In the genomic region with DNA sequence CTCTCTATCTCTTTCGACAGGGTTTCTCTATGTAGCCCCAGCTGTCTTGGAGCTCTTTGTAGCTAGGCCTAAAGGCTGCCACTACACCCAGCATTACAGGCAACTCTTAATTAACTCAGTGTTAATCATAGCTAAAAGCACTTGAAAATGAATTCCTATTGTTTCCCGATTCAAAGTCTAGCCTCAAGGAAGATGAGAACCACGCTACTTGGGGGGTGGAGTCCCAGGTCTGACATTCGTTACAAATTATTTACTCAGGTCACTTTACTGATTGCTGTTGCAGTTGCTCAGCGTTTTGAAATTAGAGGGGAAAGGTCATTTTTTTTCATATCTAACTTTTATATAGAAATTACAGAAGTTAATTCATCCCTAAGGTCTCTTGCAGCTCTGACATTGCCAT, we compare ENCODE assay signal across 7 mouse cellular contexts. TPM values are rescaled to one million over a fixed set of nuclear protein-coding genes. Genes with fewer than 3 reads are reported as not detected.
A peak's percentile ranks its signal among the peaks of the same experiment; 100 is the strongest.
DNase-seq lines count a peak whose midpoint lies in the region; ATAC-seq and TF ChIP-seq lines count a peak whose summit lies in the region.

No protein-coding gene starts in this region.

- no peak for ATAC-seq in megakaryocyte, adult 5-6 weeks (ENCODE audit: poor library complexity, severe bottlenecking)
- ATAC-seq in forebrain, embryonic 14.5 days = no peak
- no peak for ATAC-seq in limb, embryonic 13.5 days (ENCODE audit: low FRiP score, low read depth)
- ATAC-seq in stomach, postnatal 0 days (ENCODE audit: low FRiP score, low TSS enrichment) = no peak

- 14% methylated on average over 5 of the region's 5 CpGs for WGBS in forebrain, embryonic 14.5 days
- WGBS in limb, embryonic 13.5 days = 30% methylated on average over 5 of the region's 5 CpGs
- 26% methylated on average over 5 of the region's 5 CpGs for WGBS in stomach, postnatal 0 days

- H3K9me3 ChIP-seq in megakaryocyte, embryonic 14.5 days = no peaks in the 10 kb centered on the region
- H3K9me3 ChIP-seq in forebrain, embryonic 14.5 days (replicated peaks; ENCODE audit: control insufficient read depth, low read length) = no peaks in the 10 kb centered on the region
- H3K9me3 ChIP-seq in limb, embryonic 13.5 days = no peaks in the 10 kb centered on the region
- no peaks in the 10 kb centered on the region for H3K9me3 ChIP-seq in stomach, postnatal 0 days (ENCODE audit: control insufficient read depth, low read length)

- H3K4me2 ChIP-seq in forebrain, embryonic 14.5 days (ENCODE audit: low read length) = peak overlapping the region; percentile 96
- peak overlapping the region; percentile 95 for H3K4me2 ChIP-seq in limb, embryonic 13.5 days (replicated peaks)
- H3K4me2 ChIP-seq in stomach, postnatal 0 days (replicated peaks; ENCODE audit: low read depth) = peak overlapping the region; percentile 95

- TF ChIP-seq CTCF in stomach, postnatal 0 days (IDR thresholded peaks at IDR 0.05; ENCODE audit: low read depth) = no peak

- H3K27ac ChIP-seq in forebrain, embryonic 14.5 days (ENCODE audit: low read depth, low read length) = no peak overlapping the region
- H3K27ac ChIP-seq in limb, embryonic 13.5 days = no peak overlapping the region
- H3K27ac ChIP-seq in stomach, postnatal 0 days (replicated peaks) = no peak overlapping the region

- TF ChIP-seq EP300 in stomach, postnatal 0 days (optimal IDR thresholded peaks at IDR 0.05) = no peak

- H3K4me1 ChIP-seq in megakaryocyte, embryonic 14.5 days = peaks cover 23% of the 10 kb centered on the region
- peaks cover 18% of the 10 kb centered on the region for H3K4me1 ChIP-seq in forebrain, embryonic 14.5 days (ENCODE audit: control insufficient read depth, insufficient read depth, low read length)
- peaks cover 29% of the 10 kb centered on the region for H3K4me1 ChIP-seq in limb, embryonic 13.5 days
- 0 out of 2 replicates have a peak, but pooled peaks cover 2% of the 10 kb centered on the region for H3K4me1 ChIP-seq in stomach, postnatal 0 days (replicated peaks; ENCODE audit: control insufficient read depth, insufficient read depth)

- no peaks in the 10 kb centered on the region for H3K27me3 ChIP-seq in megakaryocyte, embryonic 14.5 days (replicated peaks)
- H3K27me3 ChIP-seq in forebrain, embryonic 14.5 days (replicated peaks; ENCODE audit: control insufficient read depth, insufficient read depth, low read length) = no peaks in the 10 kb centered on the region
- no peaks in the 10 kb centered on the region for H3K27me3 ChIP-seq in limb, embryonic 13.5 days
- no peaks in the 10 kb centered on the region for H3K27me3 ChIP-seq in stomach, postnatal 0 days (ENCODE audit: control insufficient read depth, insufficient read depth, low read length)

- DNase-seq in forebrain, embryonic 14.5 days (ENCODE audit: low spot score) = no peak
- no peak for DNase-seq in stomach, postnatal 0 days (ENCODE audit: low spot score)
- no peak for DNase-seq in urinary bladder, adult 18-20 months (ENCODE audit: low spot score in 2 of 2)
- no peak for DNase-seq in left cerebral cortex, postnatal 25 days (ENCODE audit: low spot score in 2 of 2)

- peaks cover 41% of the 10 kb centered on the region for H3K36me3 ChIP-seq in megakaryocyte, embryonic 14.5 days (replicated peaks; ENCODE audit: low read length)
- H3K36me3 ChIP-seq in forebrain, embryonic 14.5 days (ENCODE audit: control insufficient read depth, insufficient read depth, low read length) = peaks cover 25% of the 10 kb centered on the region
- H3K36me3 ChIP-seq in limb, embryonic 13.5 days = peaks cover 27% of the 10 kb centered on the region
- no peaks in the 10 kb centered on the region; the same call in 1 of the 2 replicates for H3K36me3 ChIP-seq in stomach, postnatal 0 days (ENCODE audit: control insufficient read depth, insufficient read depth, low read length)

- H3K9ac ChIP-seq in forebrain, embryonic 14.5 days (ENCODE audit: low read length) = peak overlapping the region; percentile 50; the same call in 1 of the 2 replicates
- peak overlapping the region; percentile 96 for H3K9ac ChIP-seq in limb, embryonic 13.5 days
- H3K9ac ChIP-seq in stomach, postnatal 0 days (ENCODE audit: low read length) = no peak overlapping the region

- peak overlapping the region; percentile 98 for H3K4me3 ChIP-seq in megakaryocyte, embryonic 14.5 days (replicated peaks)
- peak overlapping the region; percentile 91 for H3K4me3 ChIP-seq in forebrain, embryonic 14.5 days (ENCODE audit: low read depth, low read length)
- H3K4me3 ChIP-seq in limb, embryonic 13.5 days = peak overlapping the region; percentile 94
- peak overlapping the region; percentile 93 for H3K4me3 ChIP-seq in stomach, postnatal 0 days (ENCODE audit: low read depth, low read length)

- intact Hi-C loops in left cerebral cortex, postnatal 25 days (cut with DNase I) = no loop called here

RNA-seq across cellular contexts. Expression of a gene that starts 0.9 kb away (rescaled TPM):
- 2.8 and 7.9 TPM in 2 replicates for polyA plus RNA-seq in megakaryocyte, embryonic 14.5 days (2012; ENCODE audit: insufficient read depth, low replicate concordance)
- 26.7 and 29.0 TPM in 2 replicates for total RNA-seq in megakaryocyte, adult 5-6 weeks (2015)
- total RNA-seq in megakaryocyte, adult 5-6 weeks (2017) = 21.3 and 22.4 TPM in 2 replicates
- polyA plus RNA-seq in forebrain, embryonic 14.5 days (2014; fragmentation: Nextera tagmentation; extraction: Ambion mirVana) = 85.7 and 94.9 TPM in 2 replicates
- 78.8 and 79.2 TPM in 2 replicates for polyA plus RNA-seq in limb, embryonic 13.5 days (2015; fragmentation: Nextera tagmentation; extraction: Ambion mirVana)
- 55.7 and 60.9 TPM in 2 replicates for polyA plus RNA-seq in stomach, postnatal 0 days (2015; fragmentation: Nextera tagmentation; extraction: Ambion mirVana)
- 10 to 100 TPM; 58.0 to 62.5 TPM for total RNA-seq in left cerebral cortex, postnatal 25 days (2021)

RNA-seq across cellular contexts. Expression of a gene that starts 1.1 kb away (rescaled TPM):
- 0.03 TPM in 1 of 2 replicates, not detected in the other for polyA plus RNA-seq in megakaryocyte, embryonic 14.5 days (2012; ENCODE audit: insufficient read depth, low replicate concordance)
- total RNA-seq in megakaryocyte, adult 5-6 weeks (2015) = 12.2 and 12.9 TPM in 2 replicates
- total RNA-seq in megakaryocyte, adult 5-6 weeks (2017) = 7.5 and 8.3 TPM in 2 replicates
- 19.2 and 19.9 TPM in 2 replicates for polyA plus RNA-seq in forebrain, embryonic 14.5 days (2014; fragmentation: Nextera tagmentation; extraction: Ambion mirVana)
- 16.0 and 18.6 TPM in 2 replicates for polyA plus RNA-seq in limb, embryonic 13.5 days (2015; fragmentation: Nextera tagmentation; extraction: Ambion mirVana)
- 3.8 and 4.3 TPM in 2 replicates for polyA plus RNA-seq in stomach, postnatal 0 days (2015; fragmentation: Nextera tagmentation; extraction: Ambion mirVana)
- 1 to 10 TPM; 5.2 TPM for total RNA-seq in left cerebral cortex, postnatal 25 days (2021)

RNA-seq across cellular contexts. Expression of a gene that starts 24.4 kb away (rescaled TPM):
- not detected in 2 replicates for polyA plus RNA-seq in megakaryocyte, embryonic 14.5 days (2012; ENCODE audit: insufficient read depth, low replicate concordance)
- total RNA-seq in megakaryocyte, adult 5-6 weeks (2015) = not detected in 2 replicates
- total RNA-seq in megakaryocyte, adult 5-6 weeks (2017) = not detected in 2 replicates
- polyA plus RNA-seq in forebrain, embryonic 14.5 days (2014; fragmentation: Nextera tagmentation; extraction: Ambion mirVana) = 0.41 TPM in 1 of 2 replicates, not detected in the other
- polyA plus RNA-seq in limb, embryonic 13.5 days (2015; fragmentation: Nextera tagmentation; extraction: Ambion mirVana) = not detected in 2 replicates
- polyA plus RNA-seq in stomach, postnatal 0 days (2015; fragmentation: Nextera tagmentation; extraction: Ambion mirVana) = not detected in 2 replicates
- total RNA-seq in left cerebral cortex, postnatal 25 days (2021) = not detected
